Mouse (Mus musculus): Measurements from ENCODE around the gene Pgpep1l.
A peak's percentile ranks its signal among the peaks of the same experiment; 100 is the strongest.

Pgpep1l gene

GRCm38 (mm10) chr7:68264028-68264453, at the start of gene Pgpep1l:
Gene Pgpep1l, minus strand, starts transcription at chr7:68264233.
- DNase-seq (ENCODE audit: low read depth), result no peak

GRCm38 (mm10) chr7:68313038-68313782, 49.2 kb upstream of the Pgpep1l start:
- no peak for DNase-seq (ENCODE audit: low read depth)

- DNase-seq (ENCODE audit: low read depth), result no peak
Observed at GRCm38 (mm10) chr7:68312395-68312794, 48.4 kb upstream of the Pgpep1l start.

- DNase-seq (ENCODE audit: low read depth), result no peak
Observed at GRCm38 (mm10) chr7:68311469-68311868, 47.4 kb upstream of the Pgpep1l start.

GRCm38 (mm10) chr7:68306756-68307155, 42.7 kb upstream of the Pgpep1l start:
- DNase-seq (ENCODE audit: low read depth), result no peak

- DNase-seq (ENCODE audit: low read depth), result no peak
Observed at GRCm38 (mm10) chr7:68305781-68306575, 41.9 kb upstream of the Pgpep1l start.

- no peak for DNase-seq (ENCODE audit: low read depth)
Observed at GRCm38 (mm10) chr7:68303685-68304084, 39.7 kb upstream of the Pgpep1l start.

- peak; percentile 92 for DNase-seq (ENCODE audit: low read depth)
Observed at GRCm38 (mm10) chr7:68302586-68303433, 38.8 kb upstream of the Pgpep1l start.

- DNase-seq (ENCODE audit: low read depth), result peak; percentile 62
Observed at GRCm38 (mm10) chr7:68301160-68301559, 37.1 kb upstream of the Pgpep1l start.

GRCm38 (mm10) chr7:68298381-68299076, 34.5 kb upstream of the Pgpep1l start:
- DNase-seq (ENCODE audit: low read depth), result peak; percentile 71

GRCm38 (mm10) chr7:68296487-68296886, 32.5 kb upstream of the Pgpep1l start:
- peak; percentile 64 for DNase-seq (ENCODE audit: low read depth)

GRCm38 (mm10) chr7:68293997-68294789, 30.2 kb upstream of the Pgpep1l start:
- DNase-seq (ENCODE audit: low read depth), result peak; percentile 51

- DNase-seq (ENCODE audit: low read depth), result peak; percentile 70
Observed at GRCm38 (mm10) chr7:68291603-68292002, 27.6 kb upstream of the Pgpep1l start.

- DNase-seq (ENCODE audit: low read depth), result peak; percentile 65
Observed at GRCm38 (mm10) chr7:68289081-68289480, 25.0 kb upstream of the Pgpep1l start.

- peak; percentile 84 for DNase-seq (ENCODE audit: low read depth)
Observed at GRCm38 (mm10) chr7:68288000-68288399, 24.0 kb upstream of the Pgpep1l start.

- DNase-seq (ENCODE audit: low read depth), result peak; percentile 82
Observed at GRCm38 (mm10) chr7:68287582-68287981, 23.5 kb upstream of the Pgpep1l start.

- peak; percentile 90 for DNase-seq (ENCODE audit: low read depth)
Observed at GRCm38 (mm10) chr7:68286526-68287481, 22.8 kb upstream of the Pgpep1l start.

GRCm38 (mm10) chr7:68285851-68286298, 21.8 kb upstream of the Pgpep1l start:
- peak; percentile 94 for DNase-seq (ENCODE audit: low read depth)

GRCm38 (mm10) chr7:68283776-68284175, 19.7 kb upstream of the Pgpep1l start:
- peak; percentile 93 for DNase-seq (ENCODE audit: low read depth)

Measured in induced T-regulatory cell, adult 2 months (primary cell).